Mouse (Mus musculus): ENCODE measurements around the gene Tmem95. TPM values are rescaled to one million over a fixed set of nuclear protein-coding genes. Genes with fewer than 3 reads are reported as not detected.

The Tmem95 gene
- total and polyA plus RNA-seq, 2 experiments from 2014 or later: not detected

- ATAC-seq (ENCODE audit: insufficient read depth, low read depth): no peak
These were observed 42.4 kb downstream of the Tmem95 start for GRCm38 (mm10) chr11:69835326-69835965.

GRCm38 (mm10) chr11:69834001-69834549, 43.7 kb downstream of the Tmem95 start:
- H3K4me3 ChIP-seq (ENCODE audit: low read depth, low read length): peak overlapping the region; percentile 31
- 10% methylated on average over 33 of the region's 48 CpGs for WGBS
- H3K27ac ChIP-seq (ENCODE audit: low read depth): no peak overlapping the region
- H3K9ac ChIP-seq (replicated peaks; ENCODE audit: low read depth, low read length): peak overlapping the region; percentile 47
- H3K4me1 ChIP-seq (ENCODE audit: control insufficient read depth, insufficient read depth): peaks cover 7% of the 10 kb centered on the region; the same call in 1 of the 2 replicates
- ATAC-seq (ENCODE audit: insufficient read depth, low read depth): no peak
- DNase-seq (ENCODE audit: low spot score): no peak
- H3K27me3 ChIP-seq (ENCODE audit: control insufficient read depth, insufficient read depth, low read length): peaks cover 41% of the 10 kb centered on the region
- H3K9me3 ChIP-seq (replicated peaks; ENCODE audit: control insufficient read depth, low read length): no peaks in the 10 kb centered on the region
- H3K36me3 ChIP-seq (replicated peaks; ENCODE audit: control insufficient read depth, insufficient read depth, low read length): no peaks in the 10 kb centered on the region
- H3K4me2 ChIP-seq (ENCODE audit: low read depth, low read length): peak overlapping the region; percentile 59
- TF ChIP-seq CTCF (IDR thresholded peaks at IDR 0.05; ENCODE audit: low read depth) (no peak), EP300 (IDR thresholded peaks at IDR 0.05; ENCODE audit: low read depth) (no peak)

More at GRCm38 (mm10) chr11:69835326-69835965, 42.4 kb downstream of the Tmem95 start:
- Histone ChIP-seq H3K36me3 (replicated peaks; ENCODE audit: control insufficient read depth, insufficient read depth, low read length) (no peaks in the 10 kb centered on the region), H3K27ac (ENCODE audit: low read depth) (no peak overlapping the region), H3K4me3 (ENCODE audit: low read depth, low read length) (no peak overlapping the region), H3K4me2 (ENCODE audit: low read depth, low read length) (no peak overlapping the region), H3K9me3 (replicated peaks; ENCODE audit: control insufficient read depth, low read length) (no peaks in the 10 kb centered on the region), H3K27me3 (ENCODE audit: control insufficient read depth, insufficient read depth, low read length) (peaks cover 41% of the 10 kb centered on the region), H3K4me1 (ENCODE audit: control insufficient read depth, insufficient read depth) (peaks cover 11% of the 10 kb centered on the region; the same call in 1 of the 2 replicates), H3K9ac (replicated peaks; ENCODE audit: low read depth, low read length) (no peak overlapping the region)
- TF ChIP-seq CTCF (IDR thresholded peaks at IDR 0.05; ENCODE audit: low read depth) (no peak), EP300 (IDR thresholded peaks at IDR 0.05; ENCODE audit: low read depth) (no peak)
- WGBS: 22% methylated on average over 9 of the region's 9 CpGs
- no peak for DNase-seq (ENCODE audit: low spot score)

GRCm38 (mm10) chr11:69833554-69833953, 44.3 kb downstream of the Tmem95 start:
- WGBS: 47% methylated on average over 8 of the region's 8 CpGs
- Histone ChIP-seq H3K4me2 (ENCODE audit: low read depth, low read length) (peak overlapping the region; percentile 59), H3K9ac (replicated peaks; ENCODE audit: low read depth, low read length) (no peak overlapping the region; the same call in 1 of the 2 replicates), H3K27me3 (ENCODE audit: control insufficient read depth, insufficient read depth, low read length) (peaks cover 41% of the 10 kb centered on the region), H3K27ac (ENCODE audit: low read depth) (no peak overlapping the region), H3K4me3 (ENCODE audit: low read depth, low read length) (peak overlapping the region; percentile 31), H3K4me1 (ENCODE audit: control insufficient read depth, insufficient read depth) (0 out of 2 replicates have a peak, but pooled peaks cover 4% of the 10 kb centered on the region), H3K36me3 (replicated peaks; ENCODE audit: control insufficient read depth, insufficient read depth, low read length) (no peaks in the 10 kb centered on the region), H3K9me3 (replicated peaks; ENCODE audit: control insufficient read depth, low read length) (no peaks in the 10 kb centered on the region)
- TF ChIP-seq CTCF (IDR thresholded peaks at IDR 0.05; ENCODE audit: low read depth): no peak
- no peak for DNase-seq (ENCODE audit: low spot score)
- ATAC-seq (ENCODE audit: insufficient read depth, low read depth): no peak

GRCm38 (mm10) chr11:69828832-69829231, 49.0 kb downstream of the Tmem95 start:
- Histone ChIP-seq H3K36me3 (replicated peaks; ENCODE audit: control insufficient read depth, insufficient read depth, low read length) (0 out of 2 replicates have a peak, but pooled peaks cover 15% of the 10 kb centered on the region), H3K4me1 (ENCODE audit: control insufficient read depth, insufficient read depth) (no peaks in the 10 kb centered on the region), H3K9ac (replicated peaks; ENCODE audit: low read depth, low read length) (no peak overlapping the region), H3K9me3 (replicated peaks; ENCODE audit: control insufficient read depth, low read length) (no peaks in the 10 kb centered on the region), H3K27me3 (ENCODE audit: control insufficient read depth, insufficient read depth, low read length) (peaks cover 9% of the 10 kb centered on the region), H3K4me3 (ENCODE audit: low read depth, low read length) (no peak overlapping the region), H3K27ac (ENCODE audit: low read depth) (no peak overlapping the region), H3K4me2 (ENCODE audit: low read depth, low read length) (no peak overlapping the region)
- no peak for TF ChIP-seq CTCF (IDR thresholded peaks at IDR 0.05; ENCODE audit: low read depth)
- TF ChIP-seq EP300 (IDR thresholded peaks at IDR 0.05; ENCODE audit: low read depth): no peak
- 80% methylated on average over 5 of the region's 5 CpGs for WGBS
- no peak for ATAC-seq (ENCODE audit: insufficient read depth, low read depth)
- no peak for DNase-seq (ENCODE audit: low spot score)

Small RNA genes within 50 kb of the gene (microRNA-seq; reads per million reads assigned to microRNA genes)
- gene Mir6924: not detected

Other genes starting within 250 kb of the Tmem95 start
Only the 30 nearest of the 40 such genes appear.
- 13.4 and 15.6 TPM in 2 replicates for gene Polr2a, start 119.4 kb downstream of the Tmem95 start, total RNA-seq (2014; rRNA removed; ENCODE audit: low replicate concordance)
- gene Polr2a, start 119.4 kb downstream of the Tmem95 start, polyA plus RNA-seq (2015; fragmentation: Nextera tagmentation; extraction: Ambion mirVana): 6.2 and 6.6 TPM in 2 replicates
- gene Slc35g3, start 116.0 kb downstream of the Tmem95 start, total RNA-seq (2014; rRNA removed; ENCODE audit: low replicate concordance): not detected in 2 replicates
- gene Slc35g3, start 116.0 kb downstream of the Tmem95 start, polyA plus RNA-seq (2015; fragmentation: Nextera tagmentation; extraction: Ambion mirVana): 0.18 TPM in 1 of 2 replicates, not detected in the other
- gene Zbtb4, start 112.1 kb downstream of the Tmem95 start, total RNA-seq (2014; rRNA removed; ENCODE audit: low replicate concordance): 21.2 and 28.7 TPM in 2 replicates
- gene Zbtb4, start 112.1 kb downstream of the Tmem95 start, polyA plus RNA-seq (2015; fragmentation: Nextera tagmentation; extraction: Ambion mirVana): 2.6 and 2.9 TPM in 2 replicates
- 2.5 and 11.2 TPM in 2 replicates for gene Chrnb1, start 82.1 kb downstream of the Tmem95 start, total RNA-seq (2014; rRNA removed; ENCODE audit: low replicate concordance)
- 2.7 and 3.1 TPM in 2 replicates for gene Chrnb1, start 82.1 kb downstream of the Tmem95 start, polyA plus RNA-seq (2015; fragmentation: Nextera tagmentation; extraction: Ambion mirVana)
- 5.3 and 5.7 TPM in 2 replicates for gene Fgf11, start 76.2 kb downstream of the Tmem95 start, total RNA-seq (2014; rRNA removed; ENCODE audit: low replicate concordance)
- 0.75 and 1.0 TPM in 2 replicates for gene Fgf11, start 76.2 kb downstream of the Tmem95 start, polyA plus RNA-seq (2015; fragmentation: Nextera tagmentation; extraction: Ambion mirVana)
- gene Tmem102, start 72.4 kb downstream of the Tmem95 start, total RNA-seq (2014; rRNA removed; ENCODE audit: low replicate concordance): 0.43 and 2.7 TPM in 2 replicates
- 2.6 TPM in 2 replicates for gene Tmem102, start 72.4 kb downstream of the Tmem95 start, polyA plus RNA-seq (2015; fragmentation: Nextera tagmentation; extraction: Ambion mirVana)
- gene Gm39566, start 62.7 kb downstream of the Tmem95 start, total RNA-seq (2014; rRNA removed; ENCODE audit: low replicate concordance): not detected in 2 replicates
- not detected in 2 replicates for gene Gm39566, start 62.7 kb downstream of the Tmem95 start, polyA plus RNA-seq (2015; fragmentation: Nextera tagmentation; extraction: Ambion mirVana)
- not detected in 2 replicates for gene Spem2, start 59.6 kb downstream of the Tmem95 start, total RNA-seq (2014; rRNA removed; ENCODE audit: low replicate concordance)
- not detected in 2 replicates for gene Spem2, start 59.6 kb downstream of the Tmem95 start, polyA plus RNA-seq (2015; fragmentation: Nextera tagmentation; extraction: Ambion mirVana)
- gene Spem1, start 55.8 kb downstream of the Tmem95 start, total RNA-seq (2014; rRNA removed; ENCODE audit: low replicate concordance): not detected in 2 replicates
- not detected in 2 replicates for gene Spem1, start 55.8 kb downstream of the Tmem95 start, polyA plus RNA-seq (2015; fragmentation: Nextera tagmentation; extraction: Ambion mirVana)
- 4.5 and 10.1 TPM in 2 replicates for gene Nlgn2, start 40.2 kb downstream of the Tmem95 start, total RNA-seq (2014; rRNA removed; ENCODE audit: low replicate concordance)
- 0.89 TPM in 2 replicates for gene Nlgn2, start 40.2 kb downstream of the Tmem95 start, polyA plus RNA-seq (2015; fragmentation: Nextera tagmentation; extraction: Ambion mirVana)
- 78.5 and 169 TPM in 2 replicates for gene Tmem256, start 39.5 kb downstream of the Tmem95 start, total RNA-seq (2014; rRNA removed; ENCODE audit: low replicate concordance)
- gene Tmem256, start 39.5 kb downstream of the Tmem95 start, polyA plus RNA-seq (2015; fragmentation: Nextera tagmentation; extraction: Ambion mirVana): 411 and 424 TPM in 2 replicates
- gene Plscr3, start 31.6 kb downstream of the Tmem95 start, total RNA-seq (2014; rRNA removed; ENCODE audit: low replicate concordance): 50.9 and 64.0 TPM in 2 replicates
- gene Plscr3, start 31.6 kb downstream of the Tmem95 start, polyA plus RNA-seq (2015; fragmentation: Nextera tagmentation; extraction: Ambion mirVana): 60.5 and 62.3 TPM in 2 replicates
- 0.50 TPM in 1 of 2 replicates, not detected in the other for gene Tnk1, start 19.3 kb downstream of the Tmem95 start, total RNA-seq (2014; rRNA removed; ENCODE audit: low replicate concordance)
- gene Tnk1, start 19.3 kb downstream of the Tmem95 start, polyA plus RNA-seq (2015; fragmentation: Nextera tagmentation; extraction: Ambion mirVana): not detected in 2 replicates
- gene Kctd11, start 3.4 kb upstream of the Tmem95 start, total RNA-seq (2014; rRNA removed; ENCODE audit: low replicate concordance): 2.3 and 9.4 TPM in 2 replicates
- 1.9 and 2.3 TPM in 2 replicates for gene Kctd11, start 3.4 kb upstream of the Tmem95 start, polyA plus RNA-seq (2015; fragmentation: Nextera tagmentation; extraction: Ambion mirVana)
- 2.5 and 9.7 TPM in 2 replicates for gene Acap1, start 17.5 kb upstream of the Tmem95 start, total RNA-seq (2014; rRNA removed; ENCODE audit: low replicate concordance)
- gene Acap1, start 17.5 kb upstream of the Tmem95 start, polyA plus RNA-seq (2015; fragmentation: Nextera tagmentation; extraction: Ambion mirVana): 2.5 TPM in 2 replicates
- 1.8 and 6.3 TPM in 2 replicates for gene 2810408A11Rik, start 23.0 kb upstream of the Tmem95 start, total RNA-seq (2014; rRNA removed; ENCODE audit: low replicate concordance)
- 2.8 and 3.9 TPM in 2 replicates for gene 2810408A11Rik, start 23.0 kb upstream of the Tmem95 start, polyA plus RNA-seq (2015; fragmentation: Nextera tagmentation; extraction: Ambion mirVana)
- 39.2 and 59.5 TPM in 2 replicates for gene Neurl4, start 23.1 kb upstream of the Tmem95 start, total RNA-seq (2014; rRNA removed; ENCODE audit: low replicate concordance)
- 3.6 and 4.5 TPM in 2 replicates for gene Neurl4, start 23.1 kb upstream of the Tmem95 start, polyA plus RNA-seq (2015; fragmentation: Nextera tagmentation; extraction: Ambion mirVana)
- gene Gps2, start 35.9 kb upstream of the Tmem95 start, total RNA-seq (2014; rRNA removed; ENCODE audit: low replicate concordance): 48.6 and 72.4 TPM in 2 replicates
- 37.1 and 38.1 TPM in 2 replicates for gene Gps2, start 35.9 kb upstream of the Tmem95 start, polyA plus RNA-seq (2015; fragmentation: Nextera tagmentation; extraction: Ambion mirVana)
- 469 and 504 TPM in 2 replicates for gene Eif5a, start 43.9 kb upstream of the Tmem95 start, total RNA-seq (2014; rRNA removed; ENCODE audit: low replicate concordance)
- 961 and 973 TPM in 2 replicates for gene Eif5a, start 43.9 kb upstream of the Tmem95 start, polyA plus RNA-seq (2015; fragmentation: Nextera tagmentation; extraction: Ambion mirVana)
- 16.0 and 25.6 TPM in 2 replicates for gene Ybx2, start 57.8 kb upstream of the Tmem95 start, total RNA-seq (2014; rRNA removed; ENCODE audit: low replicate concordance)
- gene Ybx2, start 57.8 kb upstream of the Tmem95 start, polyA plus RNA-seq (2015; fragmentation: Nextera tagmentation; extraction: Ambion mirVana): 4.9 and 7.9 TPM in 2 replicates
- gene Slc2a4, start 70.2 kb upstream of the Tmem95 start, total RNA-seq (2014; rRNA removed; ENCODE audit: low replicate concordance): 235 and 267 TPM in 2 replicates
- 89.2 and 89.7 TPM in 2 replicates for gene Slc2a4, start 70.2 kb upstream of the Tmem95 start, polyA plus RNA-seq (2015; fragmentation: Nextera tagmentation; extraction: Ambion mirVana)
- 0.93 TPM in 1 of 2 replicates, not detected in the other for gene Cldn7, start 86.8 kb upstream of the Tmem95 start, total RNA-seq (2014; rRNA removed; ENCODE audit: low replicate concordance)
- gene Cldn7, start 86.8 kb upstream of the Tmem95 start, polyA plus RNA-seq (2015; fragmentation: Nextera tagmentation; extraction: Ambion mirVana): 0.64 and 1.8 TPM in 2 replicates
- gene Ctdnep1, start 103.1 kb upstream of the Tmem95 start, total RNA-seq (2014; rRNA removed; ENCODE audit: low replicate concordance): 43.0 and 45.6 TPM in 2 replicates
- gene Ctdnep1, start 103.1 kb upstream of the Tmem95 start, polyA plus RNA-seq (2015; fragmentation: Nextera tagmentation; extraction: Ambion mirVana): 24.8 and 25.5 TPM in 2 replicates
- gene Elp5, start 104.5 kb upstream of the Tmem95 start, total RNA-seq (2014; rRNA removed; ENCODE audit: low replicate concordance): 77.7 and 108 TPM in 2 replicates
- gene Elp5, start 104.5 kb upstream of the Tmem95 start, polyA plus RNA-seq (2015; fragmentation: Nextera tagmentation; extraction: Ambion mirVana): 89.8 and 96.1 TPM in 2 replicates
- gene Gabarap, start 113.1 kb upstream of the Tmem95 start, total RNA-seq (2014; rRNA removed; ENCODE audit: low replicate concordance): 208 and 305 TPM in 2 replicates
- 472 and 510 TPM in 2 replicates for gene Gabarap, start 113.1 kb upstream of the Tmem95 start, polyA plus RNA-seq (2015; fragmentation: Nextera tagmentation; extraction: Ambion mirVana)
- gene Phf23, start 117.8 kb upstream of the Tmem95 start, total RNA-seq (2014; rRNA removed; ENCODE audit: low replicate concordance): 27.4 and 54.8 TPM in 2 replicates
- 30.3 and 34.2 TPM in 2 replicates for gene Phf23, start 117.8 kb upstream of the Tmem95 start, polyA plus RNA-seq (2015; fragmentation: Nextera tagmentation; extraction: Ambion mirVana)
- gene Dvl2, start 122.6 kb upstream of the Tmem95 start, total RNA-seq (2014; rRNA removed; ENCODE audit: low replicate concordance): 10.8 TPM in 2 replicates
- 6.5 and 7.5 TPM in 2 replicates for gene Dvl2, start 122.6 kb upstream of the Tmem95 start, polyA plus RNA-seq (2015; fragmentation: Nextera tagmentation; extraction: Ambion mirVana)
- 378 and 469 TPM in 2 replicates for gene Acadvl, start 137.4 kb upstream of the Tmem95 start, total RNA-seq (2014; rRNA removed; ENCODE audit: low replicate concordance)
- 815 and 873 TPM in 2 replicates for gene Acadvl, start 137.4 kb upstream of the Tmem95 start, polyA plus RNA-seq (2015; fragmentation: Nextera tagmentation; extraction: Ambion mirVana)
- gene Dlg4, start 138.9 kb upstream of the Tmem95 start, total RNA-seq (2014; rRNA removed; ENCODE audit: low replicate concordance): 3.4 and 10.3 TPM in 2 replicates
- 2.2 TPM in 2 replicates for gene Dlg4, start 138.9 kb upstream of the Tmem95 start, polyA plus RNA-seq (2015; fragmentation: Nextera tagmentation; extraction: Ambion mirVana)
- not detected in 2 replicates for gene Asgr1, start 176.1 kb upstream of the Tmem95 start, total RNA-seq (2014; rRNA removed; ENCODE audit: low replicate concordance)
- not detected in 2 replicates for gene Asgr1, start 176.1 kb upstream of the Tmem95 start, polyA plus RNA-seq (2015; fragmentation: Nextera tagmentation; extraction: Ambion mirVana)